In genomic region chr4:130662979-130663725, GRCm38 (mm10) we compare ENCODE assay signal across 8 mouse cellular contexts. TPM values are rescaled to one million over a fixed set of nuclear protein-coding genes. Genes with fewer than 3 reads are reported as not detected.
DNase-seq lines count a peak whose midpoint lies in the region; ATAC-seq and TF ChIP-seq lines count a peak whose summit lies in the region.

Pum1 (plus strand) TSS chr4:130663321.

- peak within 1 kb of the TSS; percentile 78 for H3ac ChIP-seq in C2C12 (ENCODE audit: control insufficient read depth, insufficient read length, low read depth)

- peaks cover 4% of the 10 kb centered on the region for H3K36me3 ChIP-seq in C2C12 (ENCODE audit: control insufficient read depth, insufficient read depth)
- H3K36me3 ChIP-seq in erythroblast, embryonic 14.5 days (ENCODE audit: control insufficient read depth) = peaks cover 40% of the 10 kb centered on the region
- 0 out of 2 replicates have a peak, but pooled peaks cover 3% of the 10 kb centered on the region for H3K36me3 ChIP-seq in heart, embryonic 12.5 days
- no peaks in the 10 kb centered on the region for H3K36me3 ChIP-seq in kidney, postnatal 0 days (ENCODE audit: insufficient read depth, low read length)
- H3K36me3 ChIP-seq in liver, embryonic 11.5 days (ENCODE audit: control insufficient read depth, insufficient read depth, low read length) = no peaks in the 10 kb centered on the region
- H3K36me3 ChIP-seq in stomach, embryonic 14.5 days (ENCODE audit: control insufficient read depth, insufficient read depth, low read length) = no peaks in the 10 kb centered on the region

- peak within 1 kb of the TSS; percentile 99 for H3K9ac ChIP-seq in heart, embryonic 12.5 days
- peak within 1 kb of the TSS; percentile 96 for H3K9ac ChIP-seq in kidney, postnatal 0 days (ENCODE audit: low read depth, low read length)
- peak within 1 kb of the TSS; percentile 99 for H3K9ac ChIP-seq in liver, embryonic 11.5 days (ENCODE audit: low read depth, low read length)
- peak within 1 kb of the TSS; percentile 91 for H3K9ac ChIP-seq in stomach, embryonic 14.5 days (replicated peaks; ENCODE audit: low read depth, low read length)

- H3K79me2 ChIP-seq in C2C12 (ENCODE audit: control insufficient read depth, insufficient read depth) = peaks cover 50% of the 10 kb centered on the region

- H3K4me2 ChIP-seq in heart, embryonic 12.5 days = peak within 1 kb of the TSS; percentile 71
- peak within 1 kb of the TSS; percentile 67 for H3K4me2 ChIP-seq in kidney, postnatal 0 days (ENCODE audit: low read length)
- H3K4me2 ChIP-seq in liver, embryonic 11.5 days = peak within 1 kb of the TSS; percentile 91
- peak within 1 kb of the TSS; percentile 78 for H3K4me2 ChIP-seq in stomach, embryonic 14.5 days (replicated peaks; ENCODE audit: low read depth, low read length)

- DNase-seq in brain, embryonic 14.5 days (ENCODE audit: low read depth) = peak; percentile 98
- DNase-seq in kidney, postnatal 0 days (ENCODE audit: low spot score) = peak; percentile 94
- DNase-seq in liver, embryonic 11.5 days (ENCODE audit: low spot score) = peak; percentile 87
- peak; percentile 96 for DNase-seq in naive thymus-derived CD4-positive, alpha-beta T cell, adult 2 months (ENCODE audit: low read depth)

- peak; percentile 94 for ATAC-seq in heart, embryonic 12.5 days (ENCODE audit: insufficient number of reproducible peaks, low FRiP score)
- ATAC-seq in kidney, postnatal 0 days (replicated peaks; ENCODE audit: low FRiP score, low read depth) = peak; percentile 91
- peak; percentile 87 for ATAC-seq in liver, embryonic 11.5 days (replicated peaks; ENCODE audit: low FRiP score)
- peak; percentile 95 for ATAC-seq in stomach, embryonic 14.5 days (ENCODE audit: insufficient number of reproducible peaks, insufficient read depth, low FRiP score, low read depth)

- TF ChIP-seq POLR2A in brain, embryonic 14.5 days (IDR thresholded peaks at IDR 0.05; ENCODE audit: borderline replicate concordance, extremely low read depth, insufficient read depth, insufficient read length, poor library complexity, severe bottlenecking) = peak; percentile 71

- H3K79me3 ChIP-seq in C2C12 (ENCODE audit: low read depth) = peaks cover 49% of the 10 kb centered on the region

- no peaks in the 10 kb centered on the region for H3K27me3 ChIP-seq in C2C12 (ENCODE audit: control insufficient read depth, insufficient read depth, insufficient read length)
- no peaks in the 10 kb centered on the region for H3K27me3 ChIP-seq in erythroblast, embryonic 14.5 days (ENCODE audit: control insufficient read depth)
- no peaks in the 10 kb centered on the region for H3K27me3 ChIP-seq in heart, embryonic 12.5 days (replicated peaks)
- no peaks in the 10 kb centered on the region for H3K27me3 ChIP-seq in kidney, postnatal 0 days (ENCODE audit: insufficient read depth, low read length)
- H3K27me3 ChIP-seq in liver, embryonic 11.5 days (replicated peaks; ENCODE audit: control insufficient read depth, insufficient read depth, low read length) = no peaks in the 10 kb centered on the region
- H3K27me3 ChIP-seq in stomach, embryonic 14.5 days (ENCODE audit: control insufficient read depth, insufficient read depth, low read length) = no peaks in the 10 kb centered on the region

- H3K9me3 ChIP-seq in erythroblast, embryonic 14.5 days (ENCODE audit: control insufficient read depth, low read length) = no peaks in the 10 kb centered on the region
- no peaks in the 10 kb centered on the region for H3K9me3 ChIP-seq in heart, embryonic 12.5 days (replicated peaks)
- no peaks in the 10 kb centered on the region for H3K9me3 ChIP-seq in kidney, postnatal 0 days (replicated peaks; ENCODE audit: low read length)
- no peaks in the 10 kb centered on the region for H3K9me3 ChIP-seq in liver, embryonic 11.5 days (ENCODE audit: control insufficient read depth, low read length)
- H3K9me3 ChIP-seq in stomach, embryonic 14.5 days (ENCODE audit: control insufficient read depth, low read depth, low read length) = no peaks in the 10 kb centered on the region

- H3K27ac ChIP-seq in heart, embryonic 12.5 days (ENCODE audit: poor library complexity, severe bottlenecking) = peak within 1 kb of the TSS; percentile 97
- H3K27ac ChIP-seq in kidney, postnatal 0 days = peak within 1 kb of the TSS; percentile 98
- H3K27ac ChIP-seq in liver, embryonic 11.5 days (ENCODE audit: low read depth, low read length) = peak within 1 kb of the TSS; percentile 92
- H3K27ac ChIP-seq in stomach, embryonic 14.5 days (ENCODE audit: low read length) = peak within 1 kb of the TSS; percentile 91

- peaks cover 77% of the 10 kb centered on the region for H3K4me1 ChIP-seq in erythroblast, embryonic 14.5 days (ENCODE audit: control insufficient read depth)
- peaks cover 22% of the 10 kb centered on the region for H3K4me1 ChIP-seq in heart, embryonic 12.5 days (replicated peaks)
- peaks cover 20% of the 10 kb centered on the region for H3K4me1 ChIP-seq in kidney, postnatal 0 days (replicated peaks; ENCODE audit: insufficient read depth, low read length)
- peaks cover 34% of the 10 kb centered on the region for H3K4me1 ChIP-seq in liver, embryonic 11.5 days (replicated peaks; ENCODE audit: control insufficient read depth, insufficient read depth, low read length)
- peaks cover 22% of the 10 kb centered on the region for H3K4me1 ChIP-seq in stomach, embryonic 14.5 days (ENCODE audit: control insufficient read depth, insufficient read depth, low read length)

- TF ChIP-seq CTCF in C2C12 (IDR thresholded peaks at IDR 0.05; ENCODE audit: control insufficient read depth, insufficient read depth, insufficient read length) = no peak
- TF ChIP-seq CTCF in brain, embryonic 14.5 days (IDR thresholded peaks at IDR 0.05; ENCODE audit: borderline replicate concordance, extremely low read depth, insufficient read depth, insufficient read length) = no peak
- TF ChIP-seq CTCF in kidney, postnatal 0 days (IDR thresholded peaks at IDR 0.05; ENCODE audit: low read depth) = no peak

- WGBS in heart, embryonic 12.5 days = under 1% methylated on average over 81 of the region's 90 CpGs
- under 1% methylated on average over 76 of the region's 90 CpGs for WGBS in kidney, postnatal 0 days
- under 1% methylated on average over 85 of the region's 90 CpGs for WGBS in liver, embryonic 11.5 days
- under 1% methylated on average over 85 of the region's 90 CpGs for WGBS in stomach, embryonic 14.5 days

- peak within 1 kb of the TSS; percentile 74 for H3K4me3 ChIP-seq in C2C12 (ENCODE audit: insufficient read depth, poor library complexity, severe bottlenecking)
- peak within 1 kb of the TSS; percentile 100 for H3K4me3 ChIP-seq in erythroblast, embryonic 14.5 days (replicated peaks)
- peak within 1 kb of the TSS; percentile 95 for H3K4me3 ChIP-seq in heart, embryonic 12.5 days
- H3K4me3 ChIP-seq in kidney, postnatal 0 days (replicated peaks; ENCODE audit: low read depth, low read length) = peak within 1 kb of the TSS; percentile 96
- H3K4me3 ChIP-seq in liver, embryonic 11.5 days (ENCODE audit: low read depth, low read length) = peak within 1 kb of the TSS; percentile 96
- H3K4me3 ChIP-seq in stomach, embryonic 14.5 days (ENCODE audit: low read depth, low read length) = peak within 1 kb of the TSS; percentile 85

TF ChIP-seq in C2C12, 6 proteins besides CTCF, POLR2A, EP300 and RAD21:
- TF ChIP-seq MAX (IDR thresholded peaks at IDR 0.05) (peak; percentile 44), MYOD1 (IDR thresholded peaks at IDR 0.05; ENCODE audit: control insufficient read depth, insufficient read length, low read depth) (no peak)

RNA-seq across cellular contexts. Expression of gene Pum1, which starts in this region (rescaled TPM):
- polyA plus RNA-seq in C2C12 (2012; fragmentation: generic; extraction: Trizol) = 26.2 TPM
- 97.2 and 106 TPM in 2 replicates for polyA plus RNA-seq in brain, embryonic 14.5 days (2012; rRNA removed)
- polyA plus RNA-seq in erythroblast, embryonic 14.5 days (2012) = 3.1 and 3.8 TPM in 2 replicates
- polyA plus RNA-seq in heart, embryonic 12.5 days (2016; fragmentation: Nextera tagmentation; extraction: Ambion mirVana) = 68.7 and 70.2 TPM in 2 replicates
- 56.7 and 61.8 TPM in 2 replicates for polyA plus RNA-seq in kidney, postnatal 0 days (2015; fragmentation: Nextera tagmentation; extraction: Ambion mirVana)
- 61.4 and 65.0 TPM in 2 replicates for polyA plus RNA-seq in liver, embryonic 11.5 days (2014; fragmentation: Nextera tagmentation; extraction: Ambion mirVana)
- 106 and 110 TPM in 2 replicates for polyA plus RNA-seq in stomach, embryonic 14.5 days (2014; fragmentation: Nextera tagmentation; extraction: Ambion mirVana)

Comparison
In these comparisons a context has a peak if more than half of its experiments do, and no peak if none do; other contexts are left out.
1. Peak in every context shown above with its lines: DNase-seq, ATAC-seq, H3K4me3 ChIP-seq and H3K27ac ChIP-seq.